Mouse (Mus musculus) hindbrain, embryonic 14.5 days (tissue): ENCODE data around the gene Ccpg1os. TPM values are rescaled to one million over a fixed set of nuclear protein-coding genes. Genes with fewer than 3 reads are reported as not detected.

Source experiments
- ATAC-seq: fragments of 200-750 bp; cut with Nextera tagmentation; 2 replicates; pipeline ENCODE4 v1.8.0; 2017; ENCODE audit warnings: moderate number of reproducible peaks, mild to moderate bottlenecking, moderate TSS enrichment, moderate library complexity; ENCODE audit not compliant: low FRiP score
- DNase-seq: peaks from one replicate; pipeline ENCODE4 v3.0.0-alpha.2; 2015; ENCODE audit warnings: low spot score
- H3K27ac ChIP-seq: fragments of 300-500 bp; sonication (generic); 2 replicates; pipeline ENCODE4 v1.5.1; 2014; ENCODE audit warnings: mild to moderate bottlenecking, moderate library complexity
- H3K27me3 ChIP-seq: fragments of 300-500 bp; sonication (generic); 2 replicates; pipeline ENCODE4 v1.6.1; 2014; ENCODE audit warnings: mild to moderate bottlenecking, low read length, mixed read lengths; ENCODE audit not compliant: control insufficient read depth, insufficient read depth
- H3K36me3 ChIP-seq: fragments of 300-500 bp; sonication (generic); replicated peaks from 2 replicates; pipeline ENCODE4 v1.6.1; 2014; ENCODE audit not compliant: control insufficient read depth, insufficient read depth
- H3K4me1 ChIP-seq: fragments of 300-500 bp; sonication (generic); replicated peaks from 2 replicates; pipeline ENCODE4 v1.6.1; 2014; ENCODE audit warnings: antibody characterized with exemption, low read length, mixed read lengths; ENCODE audit not compliant: control insufficient read depth, insufficient read depth
- H3K4me2 ChIP-seq: fragments of 300-500 bp; sonication (generic); replicated peaks from 2 replicates; pipeline ENCODE4 v1.6.1; 2014; ENCODE audit warnings: mild to moderate bottlenecking, moderate library complexity
- H3K4me3 ChIP-seq: fragments of 300-500 bp; sonication (generic); replicated peaks from 2 replicates; pipeline ENCODE4 v1.5.1; 2014; ENCODE audit warnings: mild to moderate bottlenecking, low read length
- H3K9ac ChIP-seq: fragments of 300-500 bp; sonication (generic); 2 replicates; pipeline ENCODE4 v1.6.1; 2014
- H3K9me3 ChIP-seq: fragments of 300-500 bp; sonication (generic); 2 replicates; pipeline ENCODE4 v1.6.1; 2016; ENCODE audit warnings: low read length; ENCODE audit not compliant: control insufficient read depth
- WGBS: fragments of 180-500 bp; shearing (Covaris S2); extraction: QIAGEN DNeasy Blood & Tissue Kit; methylation state at CpG from one replicate; pipeline ENCODE4 v1.1.7; 2014; 5-methylcytosine and 5-hydroxymethylcytosine counted together
- polyA plus RNA-seq: library from polyadenylated mRNA; unstranded; fragments of >200 nt; fragmentation: Nextera tagmentation; extraction: Ambion mirVana; gene quantifications from 2 replicates; pipeline ENCODE4 v1.2.1, GENCODE M21; 2014

The Ccpg1os gene
- 27.1 TPM in 2 replicates for polyA plus RNA-seq

- H3K36me3 ChIP-seq = no peaks in the 10 kb centered on the region
- H3K27ac ChIP-seq = peak within 1 kb of the TSS; percentile 87
- H3K27me3 ChIP-seq = no peaks in the 10 kb centered on the region
- no peaks in the 10 kb centered on the region for H3K9me3 ChIP-seq
- peak within 1 kb of the TSS; percentile 90 for H3K4me2 ChIP-seq
- under 1% methylated on average over 88 of the region's 88 CpGs for WGBS
- ATAC-seq (peak; percentile 99), DNase-seq (peak; percentile 97)
- peak within 1 kb of the TSS; percentile 84 for H3K4me3 ChIP-seq
- peaks cover 20% of the 10 kb centered on the region for H3K4me1 ChIP-seq
- H3K9ac ChIP-seq = peak within 1 kb of the TSS; percentile 79
Observed at GRCm38 (mm10) chr9:72985250-72986220, at the start of gene Ccpg1os, which contains the start of gene Ccpg1. Ccpg1os (minus strand) TSS chr9:72985382. Ccpg1 (plus strand) TSS chr9:72985429.

- H3K27ac ChIP-seq = no peak overlapping the region
- DNase-seq = no peak
- H3K9me3 ChIP-seq = no peaks in the 10 kb centered on the region
- H3K36me3 ChIP-seq = peaks cover 54% of the 10 kb centered on the region
- 92% methylated on average over 1 of the region's 1 CpGs for WGBS
- no peak overlapping the region for H3K4me3 ChIP-seq
- ATAC-seq = no peak
- no peak overlapping the region for H3K9ac ChIP-seq
- H3K4me1 ChIP-seq = peaks cover 1% of the 10 kb centered on the region; the same call in 1 of the 2 replicates
- no peaks in the 10 kb centered on the region for H3K27me3 ChIP-seq
- no peak overlapping the region for H3K4me2 ChIP-seq
Observed at GRCm38 (mm10) chr9:73033406-73033805, 48.2 kb upstream of the Ccpg1os start.

- DNase-seq = no peak
- no peak overlapping the region for H3K4me3 ChIP-seq
- no peak for ATAC-seq
- H3K4me2 ChIP-seq = no peak overlapping the region
- H3K27ac ChIP-seq = no peak overlapping the region
- no peaks in the 10 kb centered on the region for H3K27me3 ChIP-seq
- H3K36me3 ChIP-seq = peaks cover 54% of the 10 kb centered on the region
- 66% methylated on average over 4 of the region's 4 CpGs for WGBS
- H3K9ac ChIP-seq = no peak overlapping the region
- no peaks in the 10 kb centered on the region for H3K9me3 ChIP-seq
- H3K4me1 ChIP-seq = no peaks in the 10 kb centered on the region
Observed at GRCm38 (mm10) chr9:73031421-73031820, 46.2 kb upstream of the Ccpg1os start.

- no peak for ATAC-seq
- Histone ChIP-seq H3K36me3 (peaks cover 46% of the 10 kb centered on the region), H3K4me2 (no peak overlapping the region), H3K9ac (no peak overlapping the region), H3K4me1 (no peaks in the 10 kb centered on the region), H3K27me3 (no peaks in the 10 kb centered on the region), H3K27ac (no peak overlapping the region), H3K4me3 (no peak overlapping the region), H3K9me3 (no peaks in the 10 kb centered on the region)
- 93% methylated on average over 1 of the region's 1 CpGs for WGBS
- DNase-seq = no peak
Observed at GRCm38 (mm10) chr9:73030443-73030842, 45.3 kb upstream of the Ccpg1os start.

- Histone ChIP-seq H3K9ac (no peak overlapping the region), H3K36me3 (peaks cover 45% of the 10 kb centered on the region), H3K27ac (0 out of 2 replicates have a peak overlapping the region, but pooled peaks have one; percentile 26), H3K4me1 (no peaks in the 10 kb centered on the region), H3K4me3 (no peak overlapping the region), H3K4me2 (peak overlapping the region; percentile 25), H3K27me3 (no peaks in the 10 kb centered on the region), H3K9me3 (no peaks in the 10 kb centered on the region)
- 20% methylated on average over 16 of the region's 17 CpGs for WGBS
- ATAC-seq = peak; percentile 84; the same call in 1 of the 2 replicates
- DNase-seq = peak; percentile 44
Observed at GRCm38 (mm10) chr9:73025818-73026636, 40.8 kb upstream of the Ccpg1os start.

GRCm38 (mm10) chr9:73020566-73021097 is 35.5 kb upstream of the Ccpg1os start:
- Histone ChIP-seq H3K27ac (no peak overlapping the region), H3K9ac (no peak overlapping the region), H3K4me3 (no peak overlapping the region), H3K4me1 (no peaks in the 10 kb centered on the region), H3K4me2 (no peak overlapping the region), H3K9me3 (no peaks in the 10 kb centered on the region), H3K36me3 (peaks cover 81% of the 10 kb centered on the region), H3K27me3 (no peaks in the 10 kb centered on the region)
- WGBS = 96% methylated on average over 5 of the region's 5 CpGs
- no peak for ATAC-seq
- no peak for DNase-seq

- H3K9me3 ChIP-seq = no peaks in the 10 kb centered on the region
- no peaks in the 10 kb centered on the region for H3K27me3 ChIP-seq
- ATAC-seq (no peak), DNase-seq (no peak)
- no peaks in the 10 kb centered on the region for H3K4me1 ChIP-seq
- peaks cover 85% of the 10 kb centered on the region for H3K36me3 ChIP-seq
- H3K4me2 ChIP-seq = no peak overlapping the region
- H3K4me3 ChIP-seq = no peak overlapping the region
- WGBS = 93% methylated on average over 10 of the region's 10 CpGs
- H3K9ac ChIP-seq = no peak overlapping the region
- H3K27ac ChIP-seq = no peak overlapping the region
Observed at GRCm38 (mm10) chr9:73019841-73020240, 34.7 kb upstream of the Ccpg1os start.

GRCm38 (mm10) chr9:73014724-73015123 is 29.5 kb upstream of the Ccpg1os start:
- Histone ChIP-seq H3K27ac (no peak overlapping the region), H3K36me3 (peaks cover 98% of the 10 kb centered on the region), H3K27me3 (no peaks in the 10 kb centered on the region), H3K4me3 (no peak overlapping the region), H3K4me2 (no peak overlapping the region), H3K4me1 (no peaks in the 10 kb centered on the region), H3K9ac (no peak overlapping the region), H3K9me3 (no peaks in the 10 kb centered on the region)
- no peak for DNase-seq
- no peak for ATAC-seq
- WGBS = 93% methylated on average over 13 of the region's 13 CpGs

GRCm38 (mm10) chr9:73012629-73013028 is 27.4 kb upstream of the Ccpg1os start:
- H3K4me1 ChIP-seq = no peaks in the 10 kb centered on the region
- H3K9me3 ChIP-seq = no peaks in the 10 kb centered on the region
- H3K9ac ChIP-seq = no peak overlapping the region
- WGBS = 90% methylated on average over 4 of the region's 4 CpGs
- no peak overlapping the region for H3K4me3 ChIP-seq
- no peak overlapping the region for H3K4me2 ChIP-seq
- H3K27me3 ChIP-seq = no peaks in the 10 kb centered on the region
- H3K27ac ChIP-seq = no peak overlapping the region
- ATAC-seq (no peak), DNase-seq (no peak)
- H3K36me3 ChIP-seq = peaks cover 87% of the 10 kb centered on the region
